Mouse (Mus musculus): ENCODE data around the gene Coq8a. TPM values are rescaled to one million over a fixed set of nuclear protein-coding genes. Genes with fewer than 3 reads are reported as not detected.

Gene Coq8a
- total and polyA plus RNA-seq, 3 experiments = 1.5 to 2.1 TPM; not detected in 1

GRCm38 (mm10) chr1:180210781-180211271, 11.4 kb upstream of the Coq8a start:
- Histone ChIP-seq H3K9me3 (replicated peaks; ENCODE audit: insufficient read depth, low read length) (no peaks in the 10 kb centered on the region), H3K4me1 (ENCODE audit: control insufficient read depth in 1 of 2, insufficient read depth in 2 of 2, low read length in 2 of 2) (no peaks in the 10 kb centered on the region), H3K79me2 (ENCODE audit: control insufficient read depth, insufficient read depth, low read length, poor library complexity) (no peaks in the 10 kb centered on the region), H3K27me3 (ENCODE audit: control insufficient read depth in 1 of 2, insufficient read depth in 2 of 2, low read length in 2 of 2) (no peaks in the 10 kb centered on the region), H3K4me3 (ENCODE audit: control insufficient read depth in 1 of 2, insufficient read depth in 1 of 2, low read depth in 2 of 2, low read length in 2 of 2) (no peak overlapping the region), H3K36me3 (ENCODE audit: control insufficient read depth in 1 of 2, insufficient read depth in 2 of 2, low read length in 2 of 2) (no peaks in the 10 kb centered on the region), H3K9ac (ENCODE audit: control insufficient read depth, low read depth, low read length, poor library complexity, severe bottlenecking) (no peak overlapping the region), H3K27ac (ENCODE audit: control insufficient read depth, low read depth, low read length) (no peak overlapping the region)
- DNase-seq (ENCODE audit: low read depth, low spot score) = no peak
- no peak for TF ChIP-seq SIN3A (IDR thresholded peaks at IDR 0.05; ENCODE audit: low read length)
- TF ChIP-seq HCFC1 (IDR thresholded peaks at IDR 0.05; ENCODE audit: low read depth, low read length) = no peak
- no peak for TF ChIP-seq ZC3H11A (IDR thresholded peaks at IDR 0.05; ENCODE audit: low read depth, low read length)
- no peak for TF ChIP-seq CTCF (IDR thresholded peaks at IDR 0.05 in 2 of 3, conservative IDR thresholded peaks at IDR 0.05 in 1 of 3; ENCODE audit: control insufficient read depth in 1 of 3, insufficient read depth in 1 of 3, low read depth in 2 of 3, low read length in 3 of 3, poor library complexity in 1 of 3, severe bottlenecking in 1 of 3)
- no peak for TF ChIP-seq RCOR1 (IDR thresholded peaks at IDR 0.05; ENCODE audit: low read depth, low read length)
- no peak for TF ChIP-seq POLR2A (IDR thresholded peaks at IDR 0.05; ENCODE audit: control insufficient read depth in 1 of 2, insufficient read depth in 1 of 2, low read depth in 1 of 2, low read length in 2 of 2, poor library complexity in 1 of 2)
- no peak for TF ChIP-seq CHD2 (IDR thresholded peaks at IDR 0.05; ENCODE audit: low read length)
- TF ChIP-seq TCF12 (IDR thresholded peaks at IDR 0.05; ENCODE audit: low read depth, low read length) = no peak
- TF ChIP-seq EP300 (IDR thresholded peaks at IDR 0.05; ENCODE audit: low read depth in 1 of 2, low read length in 2 of 2) = no peak
- no peak for TF ChIP-seq TAL1 (IDR thresholded peaks at IDR 0.05; ENCODE audit: low read length)
- no peak for TF ChIP-seq TBP (IDR thresholded peaks at IDR 0.05; ENCODE audit: low read depth, low read length)
- no peak for TF ChIP-seq MAX (IDR thresholded peaks at IDR 0.05; ENCODE audit: low read length)
- no peak for TF ChIP-seq GATA1 (IDR thresholded peaks at IDR 0.05; ENCODE audit: low read depth, low read length)
- no peak for TF ChIP-seq MEF2A (IDR thresholded peaks at IDR 0.05; ENCODE audit: extremely low read depth, insufficient replicate concordance, low read depth, low read length, poor library complexity, severe bottlenecking)
- no peak for TF ChIP-seq POLR2AphosphoS5 (IDR thresholded peaks at IDR 0.05; ENCODE audit: borderline replicate concordance, low read depth, low read length)
- TF ChIP-seq ZNF384 (IDR thresholded peaks at IDR 0.05; ENCODE audit: low read depth, low read length) = no peak
- TF ChIP-seq UBTF (IDR thresholded peaks at IDR 0.05; ENCODE audit: borderline replicate concordance, insufficient read depth, low read depth, low read length) = no peak

- Histone ChIP-seq H3K27me3 (ENCODE audit: control insufficient read depth in 1 of 2, insufficient read depth in 2 of 2, low read length in 2 of 2) (no peaks in the 10 kb centered on the region), H3K79me2 (ENCODE audit: control insufficient read depth, insufficient read depth, low read length, poor library complexity) (no peaks in the 10 kb centered on the region), H3K4me1 (ENCODE audit: control insufficient read depth in 1 of 2, insufficient read depth in 2 of 2, low read length in 2 of 2) (no peaks in the 10 kb centered on the region), H3K36me3 (ENCODE audit: control insufficient read depth in 1 of 2, insufficient read depth in 2 of 2, low read length in 2 of 2) (no peaks in the 10 kb centered on the region), H3K9me3 (replicated peaks; ENCODE audit: insufficient read depth, low read length) (no peaks in the 10 kb centered on the region), H3K4me3 (ENCODE audit: control insufficient read depth in 1 of 2, insufficient read depth in 1 of 2, low read depth in 2 of 2, low read length in 2 of 2) (no peak overlapping the region), H3K27ac (ENCODE audit: control insufficient read depth, low read depth, low read length) (no peak overlapping the region), H3K9ac (ENCODE audit: control insufficient read depth, low read depth, low read length, poor library complexity, severe bottlenecking) (no peak overlapping the region)
- no peak for DNase-seq (ENCODE audit: low read depth, low spot score)
- TF ChIP-seq ZC3H11A (IDR thresholded peaks at IDR 0.05; ENCODE audit: low read depth, low read length) = no peak
- TF ChIP-seq CHD1 (IDR thresholded peaks at IDR 0.05; ENCODE audit: low read depth, low read length) = no peak
- TF ChIP-seq CTCF (IDR thresholded peaks at IDR 0.05 in 2 of 3, conservative IDR thresholded peaks at IDR 0.05 in 1 of 3; ENCODE audit: control insufficient read depth in 1 of 3, insufficient read depth in 1 of 3, low read depth in 2 of 3, low read length in 3 of 3, poor library complexity in 1 of 3, severe bottlenecking in 1 of 3) = no peak
- no peak for TF ChIP-seq KAT2A (conservative IDR thresholded peaks at IDR 0.05; ENCODE audit: low read depth, low read length)
- no peak for TF ChIP-seq GABPA (IDR thresholded peaks at IDR 0.05; ENCODE audit: low read depth, low read length)
- TF ChIP-seq POLR2AphosphoS2 (IDR thresholded peaks at IDR 0.05; ENCODE audit: low read length) = no peak
- TF ChIP-seq BHLHE40 (IDR thresholded peaks at IDR 0.05; ENCODE audit: borderline replicate concordance, low read depth, low read length) = no peak
- no peak for TF ChIP-seq NELFE (IDR thresholded peaks at IDR 0.05; ENCODE audit: low read depth, low read length)
- TF ChIP-seq MAFK (IDR thresholded peaks at IDR 0.05; ENCODE audit: borderline replicate concordance, low read depth, low read length) = no peak
- TF ChIP-seq E2F4 (IDR thresholded peaks at IDR 0.05; ENCODE audit: borderline replicate concordance, low read depth, low read length) = no peak
- no peak for TF ChIP-seq POLR2AphosphoS5 (IDR thresholded peaks at IDR 0.05; ENCODE audit: borderline replicate concordance, low read depth, low read length)
- no peak for TF ChIP-seq JUND (IDR thresholded peaks at IDR 0.05; ENCODE audit: low read depth, low read length)
- no peak for TF ChIP-seq GATA1 (IDR thresholded peaks at IDR 0.05; ENCODE audit: low read depth, low read length)
These were observed 10.6 kb upstream of the Coq8a start for GRCm38 (mm10) chr1:180210031-180210432.
